Mouse (Mus musculus) WW6 (cell line): ENCODE data around the gene Tut4.

Experiments used
- DNase-seq: peaks from one replicate; pipeline ENCODE4 v3.0.0-alpha.2; 2013; ENCODE audit warnings: low read depth, low spot score

Tut4 gene

DNA sequence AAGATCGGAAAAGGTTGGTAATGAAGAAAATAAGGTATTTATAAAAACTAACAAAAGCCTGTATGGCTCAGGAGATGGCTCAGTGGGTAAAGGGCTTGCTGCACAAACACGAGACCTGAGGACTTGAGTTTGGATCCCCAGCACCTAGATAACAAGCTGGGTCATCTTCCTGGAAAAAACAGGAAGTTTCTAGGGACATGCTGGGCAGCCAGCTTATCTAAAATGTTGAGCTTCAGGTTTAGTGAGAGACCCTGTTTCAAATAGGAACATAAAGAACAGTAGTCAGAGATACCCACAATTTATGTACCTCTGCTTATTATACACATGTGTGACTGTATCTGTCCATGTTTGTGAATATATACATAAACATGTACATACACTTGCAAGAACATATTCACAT, 43.8 kb downstream of the Tut4 start:
- no peak for DNase-seq

DNA sequence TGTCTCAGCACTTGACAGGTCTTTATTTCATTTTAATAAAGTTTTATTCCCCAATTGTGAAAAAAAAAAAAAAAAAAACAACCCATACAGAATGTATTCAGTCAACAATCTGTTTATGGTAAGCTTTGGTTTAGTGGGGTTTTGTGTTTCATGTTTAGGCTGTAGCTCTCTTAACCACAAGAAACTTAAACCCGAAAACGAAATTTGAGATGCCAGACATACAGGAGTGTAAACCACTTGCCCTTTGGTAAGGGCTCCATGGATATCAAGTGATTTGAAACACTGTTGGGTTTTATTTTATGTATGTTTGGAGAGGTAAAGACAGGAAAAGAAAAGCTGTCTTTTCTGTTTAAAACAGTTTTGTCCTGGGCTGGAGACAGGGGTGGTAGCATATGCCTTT, 80.5 kb downstream of the Tut4 start:
- no peak for DNase-seq

DNA sequence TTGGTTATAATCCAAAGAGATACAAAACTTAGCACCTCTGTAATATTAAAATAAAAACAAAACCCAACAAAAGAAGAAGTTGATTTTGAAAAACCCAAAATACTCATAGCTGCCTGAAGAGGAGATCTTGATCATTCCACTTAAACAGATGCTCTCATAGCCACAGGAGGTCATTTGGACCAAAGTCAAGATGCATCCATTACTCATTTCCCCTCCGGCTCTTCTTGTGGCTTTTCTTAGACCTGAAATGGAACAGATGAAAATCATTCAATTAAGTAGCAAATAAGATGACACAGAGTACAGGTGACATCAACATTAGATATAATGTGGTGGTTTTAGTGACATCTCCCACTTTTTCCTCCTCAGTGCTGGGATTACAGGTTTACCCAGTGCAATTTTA, 105.8 kb downstream of the Tut4 start:
- no peak for DNase-seq

- DNase-seq, result no peak
Measured at GRCm38 (mm10) chr4:108572644-108573043, 113.4 kb downstream of the Tut4 start.

- peak; percentile 93 for DNase-seq
Measured at GRCm38 (mm10) chr4:108578840-108579742, 119.9 kb downstream of the Tut4 start, which contains the start of the genes Prpf38a and Orc1. Prpf38a (minus strand) TSS chr4:108579336. Orc1 (plus strand) TSS chr4:108579423.

DNA sequence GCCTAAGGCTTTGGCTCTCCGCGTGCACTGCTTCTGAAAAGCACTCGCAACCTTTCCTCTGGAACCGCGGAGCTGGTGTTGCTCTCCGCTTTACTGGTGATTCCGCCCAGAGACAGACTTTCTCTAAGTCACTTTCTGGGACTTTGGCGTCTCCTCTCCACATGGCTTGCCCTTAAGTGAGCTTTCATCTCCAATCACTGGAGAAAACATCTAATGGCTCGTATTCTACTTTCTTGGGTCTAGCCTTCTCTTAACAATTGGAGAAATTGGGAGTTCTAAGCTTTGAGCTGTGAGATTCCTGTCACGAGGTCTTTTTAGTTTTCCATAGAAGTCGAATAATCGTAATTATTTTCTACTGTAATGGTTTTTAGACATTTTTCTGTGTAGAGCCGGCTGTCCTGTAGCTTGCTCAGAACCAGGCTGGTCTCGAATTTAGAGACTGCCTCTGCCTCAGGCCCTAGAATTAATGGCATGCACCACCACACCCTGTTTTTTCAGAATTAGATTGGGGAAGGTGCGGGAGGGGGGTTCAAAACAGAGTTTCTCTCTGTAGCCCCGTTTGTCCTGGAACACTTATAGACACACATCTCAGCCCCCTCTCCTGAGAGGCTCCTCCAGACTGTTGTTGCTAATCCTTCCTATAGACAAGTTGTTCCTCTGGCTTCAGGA, 120.7 kb downstream of the Tut4 start:
- DNase-seq, result no peak

DNA sequence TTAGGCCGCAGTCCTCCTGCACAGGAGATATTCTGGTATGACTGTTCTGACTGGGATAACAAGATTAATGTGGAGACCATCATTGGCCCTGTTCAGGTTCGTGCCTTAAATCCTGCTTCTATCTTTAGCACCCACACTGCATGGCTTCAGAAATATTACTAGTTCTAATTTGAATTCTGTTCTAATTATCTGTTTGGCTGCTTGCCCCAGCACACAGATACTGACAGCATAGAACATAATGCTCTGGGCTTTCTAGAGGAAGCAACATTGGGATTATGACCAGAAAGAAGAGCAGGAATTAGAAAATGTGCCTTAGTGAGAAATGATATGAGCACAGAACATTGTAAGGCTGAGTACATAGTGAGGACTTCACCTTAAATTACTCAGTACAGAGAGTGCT, 134.2 kb downstream of the Tut4 start:
- no peak for DNase-seq

DNA sequence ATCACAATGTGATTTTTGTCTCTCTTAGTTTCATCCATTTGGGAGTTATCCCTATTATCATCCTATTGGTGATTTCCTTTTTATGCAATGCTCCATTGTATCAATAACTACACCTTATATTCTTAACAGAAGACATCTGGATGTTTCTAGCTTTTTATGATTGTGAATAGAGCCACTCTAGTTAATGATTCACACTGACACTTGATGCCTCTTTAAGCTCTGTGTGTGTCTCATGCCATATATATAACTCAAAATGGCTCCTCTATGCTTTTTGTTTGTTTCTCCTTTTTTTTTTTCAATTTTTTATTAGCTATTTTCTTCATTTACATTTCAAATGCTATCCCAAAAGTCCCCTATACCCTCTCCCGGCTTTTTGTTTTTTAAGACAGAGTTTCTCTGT, 136.6 kb downstream of the Tut4 start:
- no peak for DNase-seq

DNA sequence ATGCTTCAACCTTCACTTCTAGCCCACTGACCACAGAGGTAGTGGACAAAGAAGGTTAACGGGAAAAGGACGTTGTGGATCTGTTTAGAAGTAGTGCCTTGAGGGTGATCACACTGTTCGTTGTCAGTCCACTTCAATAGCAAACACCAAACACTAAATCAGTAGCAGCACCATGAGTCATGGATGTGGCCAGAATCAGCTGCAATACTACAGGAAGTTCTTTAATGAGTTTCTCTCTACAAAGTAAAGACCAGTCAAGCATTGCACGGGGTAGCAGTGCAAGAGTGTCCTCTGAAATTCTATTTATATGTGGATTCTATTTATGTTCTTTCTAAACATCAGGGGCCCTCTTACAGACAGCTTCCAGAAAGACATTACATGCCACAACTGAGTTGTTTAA, 139.1 kb downstream of the Tut4 start:
- no peak for DNase-seq

DNA sequence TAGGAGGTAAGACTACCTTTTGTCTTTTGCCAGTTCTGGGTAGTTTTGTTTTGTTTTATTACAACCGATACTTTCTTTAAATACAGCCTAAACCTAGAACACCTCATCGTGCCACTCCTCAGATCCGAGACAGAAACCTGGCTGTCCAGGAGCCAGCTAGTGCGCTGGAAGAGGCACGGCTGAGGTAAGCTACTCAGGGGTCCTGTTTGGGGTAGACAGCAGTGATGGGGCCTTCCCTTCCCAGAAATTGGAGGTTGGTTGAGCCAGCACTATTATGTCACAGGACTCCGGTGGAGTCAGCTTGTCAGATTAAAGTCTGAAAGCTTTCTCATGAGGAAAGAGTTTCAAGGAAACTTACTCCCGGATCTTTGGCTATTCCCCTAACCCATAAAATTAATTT, 142.6 kb downstream of the Tut4 start:
- no peak for DNase-seq

- DNase-seq, result no peak
Measured at GRCm38 (mm10) chr4:108608651-108609050, 149.4 kb downstream of the Tut4 start.
